Mouse (Mus musculus): ENCODE results near the gene Srsf3.

Gene Srsf3

GRCm38 (mm10) chr17:29044146-29044924 lies 11.9 kb downstream of the Srsf3 start:
- DNase-seq (ENCODE audit: extremely low read depth, insufficient read length, low spot score), result no peak

DNA sequence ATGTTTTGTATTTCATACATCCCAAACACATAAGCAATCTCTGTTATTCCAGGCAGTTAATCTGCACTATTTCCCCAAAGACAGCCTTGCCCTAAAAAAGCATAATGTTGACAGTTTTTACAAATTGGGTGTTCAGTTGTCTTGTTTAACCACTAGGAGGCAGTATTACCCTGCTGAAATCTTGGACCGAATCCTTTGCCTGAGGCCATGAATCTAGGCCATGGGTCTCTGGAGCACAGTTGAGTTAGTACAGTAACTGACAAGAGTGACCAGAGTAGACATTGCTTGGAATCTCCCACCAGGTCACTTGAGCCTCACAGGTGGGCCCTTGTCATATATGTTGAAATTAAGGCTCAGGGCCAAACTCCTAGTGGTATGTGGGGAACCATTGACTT lies 12.5 kb downstream of the Srsf3 start:
- DNase-seq (ENCODE audit: extremely low read depth, insufficient read length, low spot score), result no peak

DNA sequence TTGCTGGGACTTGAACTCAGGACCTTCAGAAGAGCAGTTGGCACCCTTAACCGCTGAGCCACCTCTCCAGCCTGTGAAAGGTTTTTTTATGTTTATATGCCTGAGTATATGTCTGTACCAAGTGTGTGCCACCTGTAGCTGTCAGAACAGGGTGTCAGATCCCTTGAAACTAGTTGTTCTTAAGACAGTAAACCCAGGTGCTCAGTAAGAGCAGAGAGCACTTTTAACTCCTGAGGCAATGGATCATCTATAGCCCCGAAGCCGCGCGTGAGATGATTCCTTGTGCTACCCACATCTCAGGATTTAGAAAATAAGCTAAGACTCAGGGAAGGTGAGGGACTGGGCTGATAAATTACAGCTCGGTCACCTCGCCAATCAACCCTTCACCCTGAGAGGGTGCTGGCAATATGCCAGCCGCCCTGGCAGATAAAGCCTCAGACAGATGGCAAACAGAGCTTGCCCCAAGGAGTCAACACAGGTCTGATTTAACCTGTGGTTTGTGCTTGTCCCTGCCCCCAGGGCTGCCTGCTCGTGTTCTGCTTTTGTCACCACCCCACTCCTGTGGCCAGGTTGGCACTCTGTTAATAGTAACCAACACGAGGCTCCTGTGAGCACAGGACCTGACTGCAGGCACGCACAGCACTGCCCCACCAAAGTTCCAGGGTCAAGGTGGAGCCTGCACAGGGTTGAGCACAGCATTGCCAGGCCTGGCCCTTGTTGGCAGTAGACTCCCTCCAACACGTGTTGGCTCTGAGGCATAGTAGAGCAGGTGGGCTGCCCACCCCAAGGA lies 13.5 kb downstream of the Srsf3 start:
- DNase-seq (ENCODE audit: extremely low read depth, insufficient read length, low spot score), result peak; percentile 54

DNA sequence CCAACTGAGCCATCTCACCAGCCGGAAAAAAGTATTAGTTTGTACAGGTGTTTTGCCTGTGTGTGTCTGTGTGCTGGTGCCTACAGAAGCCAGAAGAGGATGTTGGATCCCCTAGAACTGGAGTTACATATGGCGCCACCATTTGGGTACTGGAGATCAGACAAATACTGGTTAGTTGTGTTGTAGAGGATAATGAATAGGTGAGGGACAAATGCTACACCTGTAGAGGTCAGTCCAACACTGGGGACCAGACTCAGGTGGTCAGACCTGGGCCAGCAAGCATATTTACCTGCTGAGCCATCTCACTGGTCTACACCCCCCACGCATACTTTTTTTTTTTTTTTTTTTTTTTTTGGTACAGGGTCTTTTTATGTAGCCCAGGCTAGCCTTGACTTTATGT lies 14.4 kb downstream of the Srsf3 start:
- no peak for DNase-seq (ENCODE audit: extremely low read depth, insufficient read length, low spot score)

- DNase-seq (ENCODE audit: extremely low read depth, insufficient read length, low spot score), result no peak
These were observed 15.5 kb downstream of the Srsf3 start for GRCm38 (mm10) chr17:29047697-29048514.

- DNase-seq (ENCODE audit: extremely low read depth, insufficient read length, low spot score), result peak; percentile 75
These were observed 16.5 kb downstream of the Srsf3 start for GRCm38 (mm10) chr17:29048748-29049507.

DNA sequence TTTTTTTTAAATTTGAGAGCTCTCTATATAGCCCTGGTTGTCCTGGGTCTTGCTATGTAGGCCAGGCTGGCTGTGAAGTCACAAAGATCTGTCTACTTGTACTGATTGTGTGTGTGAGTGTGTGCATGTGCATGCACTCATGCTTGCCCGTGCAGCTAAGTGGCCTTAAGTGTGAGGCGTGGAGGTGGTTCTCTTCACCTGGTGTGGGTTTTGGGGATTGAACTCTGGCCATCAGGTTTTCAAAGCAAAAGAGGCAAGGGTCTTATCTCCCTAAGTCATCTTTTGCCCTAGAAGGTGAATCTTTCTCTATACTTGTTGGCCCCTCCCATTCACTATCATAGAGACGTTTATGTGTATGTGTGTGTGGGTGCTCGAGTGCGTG lies 17.1 kb downstream of the Srsf3 start:
- no peak for DNase-seq (ENCODE audit: extremely low read depth, insufficient read length, low spot score)

GRCm38 (mm10) chr17:29049923-29050322 lies 17.5 kb downstream of the Srsf3 start:
- no peak for DNase-seq (ENCODE audit: extremely low read depth, insufficient read length, low spot score)

DNA sequence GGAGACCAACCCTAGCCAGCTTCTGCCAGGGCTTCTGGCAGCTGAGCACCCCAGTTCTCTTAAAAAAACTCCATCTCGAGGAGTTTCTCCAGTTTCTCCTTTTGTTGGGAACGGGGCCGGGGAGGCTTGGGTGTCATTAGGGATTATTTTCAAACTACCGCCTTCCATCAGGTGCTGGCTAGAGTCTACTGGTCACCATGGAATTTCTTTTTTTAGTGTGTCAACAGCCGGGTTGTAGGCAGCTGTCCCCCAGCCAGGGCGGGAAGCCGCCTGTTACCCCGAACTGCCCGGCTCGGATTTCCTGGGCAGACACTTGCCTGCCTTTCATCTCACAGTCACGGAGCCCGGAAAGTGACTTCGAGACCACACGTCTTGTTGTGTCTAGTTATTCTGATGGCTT lies 18.4 kb downstream of the Srsf3 start:
- DNase-seq (ENCODE audit: extremely low read depth, insufficient read length, low spot score), result no peak

DNA sequence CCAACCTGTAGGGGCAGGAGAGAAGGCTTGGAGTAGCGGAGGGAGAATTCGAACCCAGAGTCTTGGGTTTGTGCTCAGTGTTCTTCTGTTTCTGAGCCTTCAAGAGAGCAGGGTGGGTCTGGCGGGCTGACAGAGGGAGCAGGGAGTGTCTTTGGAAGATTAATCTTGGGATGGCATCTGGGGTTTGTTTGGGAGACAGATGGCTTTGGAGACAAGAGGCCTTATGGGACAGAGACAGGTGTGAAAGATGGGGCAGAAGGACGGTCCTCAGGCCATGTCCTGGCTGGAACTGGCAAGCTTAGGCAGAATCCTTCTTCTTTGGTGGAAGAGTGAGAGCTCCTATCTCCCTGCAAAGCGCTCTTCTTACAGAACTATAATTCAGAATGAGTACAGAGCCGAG lies 20.6 kb downstream of the Srsf3 start:
- no peak for DNase-seq (ENCODE audit: extremely low read depth, insufficient read length, low spot score)

DNA sequence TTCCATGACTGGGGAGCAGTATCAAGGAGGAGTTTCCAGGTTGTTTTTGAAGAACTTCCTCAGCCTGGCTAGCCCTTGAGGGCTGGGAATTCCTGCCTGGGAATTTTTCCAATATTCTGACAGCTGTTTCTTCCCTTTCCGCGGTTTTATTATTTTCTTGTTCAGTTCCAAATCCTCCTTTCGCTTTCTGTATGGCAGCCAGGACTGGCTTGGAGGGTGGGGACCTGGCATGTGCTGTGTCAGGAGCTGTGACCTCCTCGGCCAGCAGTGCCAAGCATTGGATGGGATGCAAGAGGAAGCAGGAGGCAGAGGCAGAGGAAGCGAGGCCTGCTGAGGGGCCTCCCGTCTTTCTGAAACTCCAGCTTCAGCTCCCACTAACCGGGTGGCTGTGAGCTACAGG lies 21.4 kb downstream of the Srsf3 start:
- peak; percentile 82 for DNase-seq (ENCODE audit: extremely low read depth, insufficient read length, low spot score)

GRCm38 (mm10) chr17:29054429-29054828 lies 22.0 kb downstream of the Srsf3 start:
- no peak for DNase-seq (ENCODE audit: extremely low read depth, insufficient read length, low spot score)

DNA sequence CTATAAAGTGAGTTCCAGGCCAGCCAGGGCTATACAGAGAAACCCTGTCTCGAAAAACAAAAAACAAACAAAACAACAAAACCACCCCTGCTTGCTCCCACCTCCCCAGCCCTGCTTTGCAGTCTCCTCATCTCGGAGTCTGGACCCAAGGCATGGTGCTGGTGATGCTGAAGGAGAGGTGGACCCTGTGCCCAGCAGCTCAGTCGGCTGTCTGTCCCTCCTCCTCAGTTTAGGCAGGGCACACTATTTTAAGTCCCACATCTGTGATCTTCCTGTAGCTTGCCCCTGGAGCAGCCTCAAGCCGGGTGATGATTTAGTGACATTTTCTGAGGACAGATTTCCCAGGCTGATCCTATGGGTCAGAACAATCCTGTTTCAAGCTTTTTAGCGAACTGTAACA lies 23.2 kb downstream of the Srsf3 start:
- no peak for DNase-seq (ENCODE audit: extremely low read depth, insufficient read length, low spot score)

DNA sequence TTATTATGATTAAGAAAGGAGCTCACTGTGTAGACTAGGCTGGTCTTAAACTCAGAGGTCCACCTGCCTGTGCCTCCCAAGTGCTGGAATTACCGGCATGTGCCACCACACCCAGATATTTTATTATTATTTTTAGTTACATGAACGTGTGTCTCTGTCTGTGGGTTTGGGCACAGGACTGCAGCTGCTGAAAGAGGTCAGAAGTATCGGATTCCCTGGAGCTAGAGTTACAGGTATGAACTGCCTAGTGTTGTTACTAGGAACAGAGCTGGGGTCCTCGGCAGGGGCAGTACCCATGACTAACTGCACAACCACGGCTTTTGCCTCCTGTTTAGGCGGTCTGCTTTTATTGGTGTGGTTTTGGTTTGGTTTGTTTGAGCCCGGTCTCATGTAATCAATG lies 23.8 kb downstream of the Srsf3 start:
- DNase-seq (ENCODE audit: extremely low read depth, insufficient read length, low spot score), result no peak

DNA sequence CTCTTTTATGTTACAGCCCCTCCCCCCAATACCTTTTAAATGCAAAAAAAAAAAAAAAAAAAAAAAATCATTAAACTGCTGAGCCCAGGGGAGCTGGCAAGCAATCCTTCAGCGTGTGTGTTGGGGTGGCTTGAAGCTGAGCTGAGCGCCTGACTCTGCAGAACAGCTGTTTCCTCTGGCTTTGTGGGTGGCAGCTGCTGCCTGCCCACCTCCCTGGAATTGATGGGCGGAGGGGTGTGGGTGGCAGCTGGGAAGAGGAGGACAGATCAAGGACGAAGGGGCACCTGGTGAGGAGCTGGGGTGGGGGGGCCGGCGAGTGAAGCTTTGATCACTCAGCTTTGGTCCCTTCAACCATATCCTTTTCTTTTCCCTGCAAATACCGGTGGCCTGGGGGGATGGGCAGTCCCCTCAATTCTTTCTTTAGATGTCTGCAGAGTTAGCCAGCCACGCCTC lies 24.3 kb downstream of the Srsf3 start:
- DNase-seq (ENCODE audit: extremely low read depth, insufficient read length, low spot score), result no peak

- no peak for DNase-seq (ENCODE audit: extremely low read depth, insufficient read length, low spot score)
These were observed 25.0 kb downstream of the Srsf3 start for GRCm38 (mm10) chr17:29057361-29057890.

- peak; percentile 81 for DNase-seq (ENCODE audit: extremely low read depth, insufficient read length, low spot score)
These were observed 25.5 kb downstream of the Srsf3 start for GRCm38 (mm10) chr17:29057961-29058360.

- no peak for DNase-seq (ENCODE audit: extremely low read depth, insufficient read length, low spot score)
These were observed 26.1 kb downstream of the Srsf3 start for GRCm38 (mm10) chr17:29058487-29058886.

DNA sequence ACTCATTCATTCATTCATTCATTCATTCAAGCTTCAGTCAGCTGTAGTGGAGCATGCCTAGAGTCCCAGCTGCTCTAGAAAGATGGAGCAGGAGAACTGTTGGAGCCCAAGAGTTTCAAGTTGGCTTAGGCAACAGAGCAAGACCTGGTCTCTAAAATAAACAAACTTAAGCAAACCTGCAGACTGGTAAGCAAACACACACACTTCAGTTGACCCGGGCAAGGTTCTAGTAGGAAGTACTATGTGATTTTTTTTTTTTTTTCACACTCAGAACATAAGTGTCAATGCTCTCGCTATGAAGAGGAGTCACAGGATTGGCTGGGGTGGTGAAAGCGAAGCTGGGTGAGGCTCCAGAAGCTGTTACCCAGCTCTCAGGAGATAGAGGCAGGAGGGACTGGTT lies 27.2 kb downstream of the Srsf3 start:
- no peak for DNase-seq (ENCODE audit: extremely low read depth, insufficient read length, low spot score)

DNA sequence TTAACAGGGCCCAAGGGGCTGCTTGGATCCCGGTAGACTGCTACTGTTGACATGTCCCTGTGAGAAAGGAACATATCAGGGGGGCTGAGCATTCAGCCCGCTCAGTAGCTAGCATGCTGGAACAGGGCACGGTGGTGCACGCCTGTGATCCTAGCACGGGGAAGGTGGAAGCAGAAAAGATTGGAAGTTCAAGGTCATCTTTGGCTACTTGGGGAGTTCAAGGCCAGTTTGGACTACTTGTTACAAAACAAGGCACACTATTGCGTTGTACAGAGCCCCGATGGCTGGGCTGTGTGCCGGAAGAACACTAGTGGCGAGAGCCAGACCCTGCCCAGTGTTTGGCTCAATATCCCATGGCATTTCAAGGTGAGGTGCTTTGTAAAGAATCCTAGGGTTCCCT lies 28.5 kb downstream of the Srsf3 start:
- DNase-seq (ENCODE audit: extremely low read depth, insufficient read length, low spot score), result no peak

Data from 3134 (cell line).